Mouse (Mus musculus) limb, embryonic 14.5 days (tissue): ENCODE data around the gene Fyb2. TPM values are rescaled to one million over a fixed set of nuclear protein-coding genes. Genes with fewer than 3 reads are reported as not detected.

Source experiments
- ATAC-seq: fragments of 200-750 bp; cut with Nextera tagmentation; 2 replicates; pipeline ENCODE4 v1.8.0; 2017; ENCODE audit warnings: low read depth, moderate number of reproducible peaks, moderate TSS enrichment; ENCODE audit not compliant: low FRiP score
- DNase-seq: peaks from one replicate; pipeline ENCODE4 v3.0.0-alpha.2; 2015; ENCODE audit warnings: low spot score
- H3K27ac ChIP-seq: fragments of 300-500 bp; sonication (generic); replicated peaks from 2 replicates; pipeline ENCODE4 v1.5.1; 2014; ENCODE audit warnings: low read depth, mild to moderate bottlenecking, low read length, moderate library complexity, mixed read lengths
- H3K27me3 ChIP-seq: fragments of 300-500 bp; sonication (generic); 2 replicates; pipeline ENCODE4 v1.6.1; 2014; ENCODE audit warnings: low read length, mixed read lengths; ENCODE audit not compliant: control insufficient read depth, insufficient read depth
- H3K36me3 ChIP-seq: fragments of 300-500 bp; sonication (generic); 2 replicates; pipeline ENCODE4 v1.6.1; 2014; ENCODE audit warnings: mild to moderate bottlenecking, low read length, moderate library complexity, mixed read lengths; ENCODE audit not compliant: control insufficient read depth, insufficient read depth
- H3K4me1 ChIP-seq: fragments of 300-500 bp; sonication (generic); 2 replicates; pipeline ENCODE4 v1.6.1; 2014; ENCODE audit warnings: antibody characterized with exemption, low read length, mixed read lengths; ENCODE audit not compliant: control insufficient read depth, insufficient read depth
- H3K4me2 ChIP-seq: fragments of 300-500 bp; sonication (generic); replicated peaks from 2 replicates; pipeline ENCODE4 v1.6.1; 2014; ENCODE audit warnings: low read depth, mild to moderate bottlenecking, low read length, moderate library complexity; ENCODE audit not compliant: severe bottlenecking
- H3K4me3 ChIP-seq: fragments of 300-500 bp; sonication (generic); replicated peaks from 2 replicates; pipeline ENCODE4 v1.5.1; 2014; ENCODE audit warnings: low read length
- H3K9ac ChIP-seq: fragments of 300-500 bp; sonication (generic); 2 replicates; pipeline ENCODE4 v1.6.1; 2014; ENCODE audit warnings: mild to moderate bottlenecking, low read depth, low read length, moderate library complexity; ENCODE audit not compliant: severe bottlenecking
- H3K9me3 ChIP-seq: fragments of 300-500 bp; sonication (generic); 2 replicates; pipeline ENCODE4 v1.6.1; 2016; ENCODE audit warnings: low read length; ENCODE audit not compliant: control insufficient read depth
- POLR2A ChIP-seq: fragments of 200-500 bp; IDR thresholded peaks from 2 replicates; pipeline ENCODE4 v1.8.0; 2012; ENCODE audit warnings: inconsistent platforms, mild to moderate bottlenecking, moderate library complexity, borderline replicate concordance; ENCODE audit not compliant: insufficient read depth, insufficient read length; ENCODE audit errors: extremely low read depth
- WGBS: fragments of 180-500 bp; shearing (Covaris S2); extraction: QIAGEN DNeasy Blood & Tissue Kit; methylation state at CpG from one replicate; pipeline ENCODE4 v1.1.7; 2014; 5-methylcytosine and 5-hydroxymethylcytosine counted together
- polyA plus RNA-seq, 2 experiments: library from polyadenylated mRNA; depleted of rRNA in 1 of 2; stranded (reverse) in 1 of 2; unstranded in 1 of 2; fragments of >200 nt; fragmentation: Nextera tagmentation in 1 of 2; extraction: Ambion mirVana in 1 of 2; gene quantifications; 2 replicates each; pipeline versions ENCODE4 v1.2.1 to v1.2.3; 2012 to 2014

Gene Fyb2
- polyA plus RNA-seq, 2 experiments: 0.30 to 0.39 TPM

- DNase-seq (no peak), ATAC-seq (no peak)
- WGBS: 66% methylated on average over 7 of the region's 7 CpGs
- TF ChIP-seq POLR2A: no peak
- H3K9ac ChIP-seq: no peak overlapping the region
- no peaks in the 10 kb centered on the region for H3K4me1 ChIP-seq
- no peak overlapping the region for H3K27ac ChIP-seq
- H3K4me3 ChIP-seq: no peak overlapping the region
- H3K4me2 ChIP-seq: no peak overlapping the region
- no peaks in the 10 kb centered on the region for H3K36me3 ChIP-seq
- H3K9me3 ChIP-seq: no peaks in the 10 kb centered on the region
- no peaks in the 10 kb centered on the region for H3K27me3 ChIP-seq
Measured at GRCm38 (mm10) chr4:104987631-104988030, 74.4 kb downstream of the Fyb2 start.

DNA sequence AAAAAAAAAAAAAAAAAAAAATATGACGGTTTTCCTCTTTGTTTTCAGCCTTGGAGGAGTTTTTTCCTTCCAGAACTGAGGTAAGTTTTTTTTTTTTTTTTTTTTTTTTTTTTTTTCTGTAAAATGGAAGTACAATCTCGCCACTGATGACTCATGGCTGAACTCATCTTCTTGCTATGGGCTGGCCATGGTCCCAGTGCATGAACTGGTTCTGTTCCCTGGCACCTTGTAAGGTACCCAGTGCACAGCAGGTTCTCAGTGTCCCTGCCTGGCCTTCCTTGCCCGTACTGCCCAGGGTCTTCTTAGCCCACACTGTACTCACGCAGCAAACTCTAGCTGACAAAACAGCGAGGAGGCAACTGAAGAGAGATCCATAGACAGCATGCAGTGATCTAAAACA is 74.8 kb downstream of the Fyb2 start:
- no peaks in the 10 kb centered on the region for H3K4me1 ChIP-seq
- no peak for DNase-seq
- no peak overlapping the region for H3K27ac ChIP-seq
- no peaks in the 10 kb centered on the region for H3K36me3 ChIP-seq
- H3K27me3 ChIP-seq: no peaks in the 10 kb centered on the region
- TF ChIP-seq POLR2A: no peak
- H3K4me3 ChIP-seq: no peak overlapping the region
- ATAC-seq: no peak
- no peaks in the 10 kb centered on the region for H3K9me3 ChIP-seq
- H3K9ac ChIP-seq: no peak overlapping the region
- H3K4me2 ChIP-seq: no peak overlapping the region
- WGBS: 81% methylated on average over 5 of the region's 5 CpGs

- H3K9me3 ChIP-seq: no peaks in the 10 kb centered on the region
- no peak for DNase-seq
- no peaks in the 10 kb centered on the region for H3K36me3 ChIP-seq
- no peak overlapping the region for H3K9ac ChIP-seq
- H3K4me3 ChIP-seq: no peak overlapping the region
- H3K27me3 ChIP-seq: no peaks in the 10 kb centered on the region
- no peak for ATAC-seq
- WGBS: 86% methylated on average over 7 of the region's 7 CpGs
- no peak overlapping the region for H3K4me2 ChIP-seq
- no peaks in the 10 kb centered on the region for H3K4me1 ChIP-seq
- TF ChIP-seq POLR2A: no peak
- H3K27ac ChIP-seq: no peak overlapping the region
Measured at GRCm38 (mm10) chr4:104988709-104989108, 75.5 kb downstream of the Fyb2 start.

GRCm38 (mm10) chr4:104990016-104990415 is 76.8 kb downstream of the Fyb2 start:
- no peak overlapping the region for H3K27ac ChIP-seq
- H3K36me3 ChIP-seq: no peaks in the 10 kb centered on the region
- 75% methylated on average over 6 of the region's 6 CpGs for WGBS
- H3K4me3 ChIP-seq: no peak overlapping the region
- no peaks in the 10 kb centered on the region for H3K4me1 ChIP-seq
- no peak for ATAC-seq
- DNase-seq: no peak
- no peaks in the 10 kb centered on the region for H3K27me3 ChIP-seq
- no peak overlapping the region for H3K4me2 ChIP-seq
- TF ChIP-seq POLR2A: no peak
- H3K9ac ChIP-seq: no peak overlapping the region
- H3K9me3 ChIP-seq: no peaks in the 10 kb centered on the region

- ATAC-seq: no peak
- H3K9me3 ChIP-seq: no peaks in the 10 kb centered on the region
- H3K27me3 ChIP-seq: no peaks in the 10 kb centered on the region
- no peaks in the 10 kb centered on the region for H3K36me3 ChIP-seq
- DNase-seq: no peak
- H3K4me2 ChIP-seq: no peak overlapping the region
- no peak overlapping the region for H3K4me3 ChIP-seq
- TF ChIP-seq POLR2A: no peak
- H3K9ac ChIP-seq: no peak overlapping the region
- no peaks in the 10 kb centered on the region for H3K4me1 ChIP-seq
- 82% methylated on average over 3 of the region's 3 CpGs for WGBS
- H3K27ac ChIP-seq: no peak overlapping the region
Measured at GRCm38 (mm10) chr4:104990686-104991085, 77.4 kb downstream of the Fyb2 start.

GRCm38 (mm10) chr4:104992271-104992670 is 79.0 kb downstream of the Fyb2 start:
- Histone ChIP-seq H3K9me3 (no peaks in the 10 kb centered on the region), H3K4me1 (no peaks in the 10 kb centered on the region), H3K9ac (no peak overlapping the region), H3K4me2 (no peak overlapping the region), H3K27me3 (no peaks in the 10 kb centered on the region), H3K36me3 (no peaks in the 10 kb centered on the region), H3K27ac (no peak overlapping the region), H3K4me3 (no peak overlapping the region)
- ATAC-seq: no peak
- 82% methylated on average over 3 of the region's 3 CpGs for WGBS
- no peak for DNase-seq
- TF ChIP-seq POLR2A: no peak
